Mouse (Mus musculus) limb, embryonic 15.5 days (tissue): ENCODE measurements at regions not wholly inside any gene's neighbourhood (a gene's known extent, or its start where the extent isn't known, plus 50 kb on each side); places are given as distances from the start of the nearest gene placed in this dataset.

Source experiments
- ATAC-seq: fragments of 200-750 bp; cut with Nextera tagmentation; 2 replicates; pipeline ENCODE4 v1.8.0; 2017; ENCODE audit warnings: low read depth, moderate TSS enrichment; ENCODE audit not compliant: insufficient number of reproducible peaks, low FRiP score, low TSS enrichment
- H3K27ac ChIP-seq: fragments of 300-500 bp; sonication (generic); 2 replicates; pipeline ENCODE4 v1.5.1; 2015; ENCODE audit warnings: moderate library complexity, mild to moderate bottlenecking, inconsistent platforms
- H3K27me3 ChIP-seq: fragments of 300-500 bp; sonication (generic); 2 replicates; pipeline ENCODE4 v1.6.1; 2015; ENCODE audit warnings: inconsistent platforms
- H3K36me3 ChIP-seq: fragments of 300-500 bp; sonication (generic); 2 replicates; pipeline ENCODE4 v1.6.1; 2015; ENCODE audit warnings: inconsistent platforms
- H3K4me1 ChIP-seq: fragments of 300-500 bp; sonication (generic); 2 replicates; pipeline ENCODE4 v1.6.1; 2015; ENCODE audit warnings: inconsistent platforms
- H3K4me2 ChIP-seq: fragments of 300-500 bp; sonication (generic); 2 replicates; pipeline ENCODE4 v1.6.1; 2015; ENCODE audit warnings: mild to moderate bottlenecking, inconsistent platforms
- H3K4me3 ChIP-seq: fragments of 300-500 bp; sonication (generic); 2 replicates; pipeline ENCODE4 v1.5.1; 2015; ENCODE audit warnings: mild to moderate bottlenecking, inconsistent platforms
- H3K9ac ChIP-seq: fragments of 300-500 bp; sonication (generic); 2 replicates; pipeline ENCODE4 v1.6.1; 2015; ENCODE audit warnings: inconsistent platforms
- H3K9me3 ChIP-seq: fragments of 300-500 bp; sonication (generic); 2 replicates; pipeline ENCODE4 v1.6.1; 2016; ENCODE audit warnings: inconsistent platforms
- WGBS: fragments of 180-500 bp; shearing (Covaris S2); methylation state at CpG from one replicate; pipeline ENCODE4 v1.1.7; 2015; 5-methylcytosine and 5-hydroxymethylcytosine counted together

DNA sequence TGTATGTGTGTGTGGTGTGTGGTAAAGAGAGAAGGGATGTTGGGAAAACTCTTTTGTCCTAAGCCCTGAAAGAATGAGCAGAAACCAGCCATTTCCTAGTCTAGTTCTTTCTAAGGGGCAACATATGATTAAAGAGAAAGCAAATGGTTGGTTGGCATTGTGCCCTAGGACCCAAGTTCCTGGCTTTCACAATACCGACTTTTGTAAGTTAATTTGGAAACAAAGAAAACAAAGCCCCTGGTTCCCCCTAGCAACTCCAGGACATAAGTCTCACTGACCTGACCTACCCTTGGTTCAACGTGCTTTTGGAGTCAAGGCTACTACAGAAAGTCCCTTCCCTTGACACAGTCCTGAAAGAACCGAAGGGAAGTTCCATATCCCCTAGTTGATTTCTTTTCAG, 220.1 kb upstream of the Ppp2r3a start:
- no peak for ATAC-seq
- WGBS = 71% methylated on average over 3 of the region's 3 CpGs
- Histone ChIP-seq H3K9me3 (no peaks in the 10 kb centered on the region), H3K4me2 (no peak overlapping the region), H3K9ac (no peak overlapping the region), H3K27me3 (no peaks in the 10 kb centered on the region), H3K4me3 (no peak overlapping the region), H3K4me1 (no peaks in the 10 kb centered on the region), H3K27ac (no peak overlapping the region), H3K36me3 (no peaks in the 10 kb centered on the region)

DNA sequence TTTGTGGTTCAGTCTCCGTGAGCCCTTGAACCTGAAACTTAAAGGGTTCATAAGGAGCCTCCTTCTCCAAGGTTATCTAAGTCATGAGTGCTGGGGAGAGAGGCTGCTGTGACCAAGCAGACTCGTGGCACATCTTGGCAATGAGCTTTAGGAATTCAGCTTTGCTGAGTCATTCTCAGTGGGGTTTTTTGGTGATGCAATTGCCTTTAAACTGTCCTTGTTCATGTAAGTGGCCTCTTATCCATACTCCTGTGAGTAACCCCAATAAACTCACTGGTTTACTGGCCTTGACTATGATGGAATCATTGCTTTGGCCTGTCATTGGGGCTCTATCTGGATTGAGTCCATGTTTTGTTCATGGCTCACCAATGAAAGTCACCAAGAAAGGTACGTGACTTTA, 218.2 kb upstream of the Ppp2r3a start:
- Histone ChIP-seq H3K27me3 (no peaks in the 10 kb centered on the region), H3K9ac (no peak overlapping the region), H3K36me3 (no peaks in the 10 kb centered on the region), H3K4me1 (no peaks in the 10 kb centered on the region), H3K4me2 (no peak overlapping the region), H3K27ac (no peak overlapping the region), H3K9me3 (no peaks in the 10 kb centered on the region), H3K4me3 (no peak overlapping the region)
- WGBS = 82% methylated on average over 3 of the region's 3 CpGs
- no peak for ATAC-seq

DNA sequence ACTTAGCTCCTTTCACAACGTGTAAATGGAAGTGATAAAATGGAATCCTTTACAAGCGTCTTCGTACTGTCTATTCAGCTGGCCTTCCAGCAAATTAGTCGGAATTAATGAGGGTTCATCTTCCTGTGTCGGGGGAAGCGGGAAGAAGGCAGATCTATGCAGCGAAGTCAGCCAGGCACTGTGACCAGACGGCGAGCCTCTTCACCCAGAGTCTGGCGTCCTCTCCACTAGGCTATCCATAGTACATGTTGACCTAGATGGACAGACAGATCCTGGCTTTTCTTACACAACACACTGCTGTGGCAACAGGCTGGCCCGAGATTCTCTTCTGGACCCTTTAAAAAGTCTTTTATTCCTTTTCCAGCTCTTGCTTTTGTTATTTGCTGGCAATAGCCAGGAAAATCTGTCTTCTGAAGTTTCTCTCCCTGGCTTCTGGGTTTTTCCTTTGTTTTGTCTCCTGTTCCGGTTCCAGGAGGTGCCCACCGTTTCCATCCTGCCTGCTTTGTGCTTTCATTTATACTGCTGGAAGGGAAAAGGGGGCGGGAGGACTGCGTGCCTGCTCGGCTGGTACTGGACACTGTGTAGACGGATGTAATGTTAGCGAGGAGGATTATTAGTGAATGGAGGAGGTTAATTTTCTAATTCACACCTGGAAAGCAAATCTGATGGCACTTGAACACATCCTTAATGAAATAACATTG, 213.3 kb upstream of the Ppp2r3a start:
- H3K27me3 ChIP-seq = no peaks in the 10 kb centered on the region
- H3K4me1 ChIP-seq = no peaks in the 10 kb centered on the region
- 55% methylated on average over 18 of the region's 18 CpGs for WGBS
- H3K27ac ChIP-seq = no peak overlapping the region
- no peak overlapping the region for H3K4me2 ChIP-seq
- H3K36me3 ChIP-seq = no peaks in the 10 kb centered on the region
- no peak overlapping the region for H3K9ac ChIP-seq
- no peaks in the 10 kb centered on the region for H3K9me3 ChIP-seq
- no peak overlapping the region for H3K4me3 ChIP-seq
- ATAC-seq = no peak

DNA sequence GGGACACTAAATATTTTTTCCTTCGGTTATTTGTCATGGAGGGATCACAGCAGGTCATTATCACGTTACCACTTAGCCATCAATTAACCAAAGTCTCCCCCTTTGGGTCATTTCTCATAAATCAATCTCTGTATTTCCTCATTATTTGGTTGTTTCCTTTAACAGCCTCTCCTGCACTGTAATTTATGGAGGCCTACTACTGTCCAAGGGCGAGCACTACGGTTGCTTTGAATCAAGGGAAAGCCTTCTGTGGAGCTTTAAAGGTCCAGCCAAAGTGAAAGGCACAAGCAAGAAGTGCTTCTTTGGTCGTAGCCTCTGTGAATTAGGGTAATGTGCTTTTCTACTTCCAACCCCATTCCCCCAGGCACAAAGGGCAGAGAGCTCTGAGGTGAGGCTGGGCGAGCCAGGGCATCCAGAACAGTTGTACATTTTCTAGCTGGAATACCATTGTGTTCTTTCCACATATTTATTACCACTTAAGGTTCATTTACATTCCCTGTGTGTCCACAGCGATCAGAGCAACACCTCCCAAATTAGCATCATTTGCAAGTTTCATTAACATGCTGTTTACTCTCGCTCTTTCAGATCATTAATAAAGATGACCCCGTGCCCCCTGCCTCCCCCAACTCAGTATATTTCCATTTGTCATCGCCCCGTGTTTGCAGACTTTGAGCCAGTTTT, 207.5 kb upstream of the Ppp2r3a start:
- H3K36me3 ChIP-seq = no peaks in the 10 kb centered on the region
- H3K4me1 ChIP-seq = no peaks in the 10 kb centered on the region
- H3K27me3 ChIP-seq = no peaks in the 10 kb centered on the region
- no peak for ATAC-seq
- WGBS = 41% methylated on average over 11 of the region's 11 CpGs
- no peaks in the 10 kb centered on the region for H3K9me3 ChIP-seq
- no peak overlapping the region for H3K4me3 ChIP-seq
- H3K9ac ChIP-seq = no peak overlapping the region
- no peak overlapping the region for H3K4me2 ChIP-seq
- H3K27ac ChIP-seq = no peak overlapping the region

DNA sequence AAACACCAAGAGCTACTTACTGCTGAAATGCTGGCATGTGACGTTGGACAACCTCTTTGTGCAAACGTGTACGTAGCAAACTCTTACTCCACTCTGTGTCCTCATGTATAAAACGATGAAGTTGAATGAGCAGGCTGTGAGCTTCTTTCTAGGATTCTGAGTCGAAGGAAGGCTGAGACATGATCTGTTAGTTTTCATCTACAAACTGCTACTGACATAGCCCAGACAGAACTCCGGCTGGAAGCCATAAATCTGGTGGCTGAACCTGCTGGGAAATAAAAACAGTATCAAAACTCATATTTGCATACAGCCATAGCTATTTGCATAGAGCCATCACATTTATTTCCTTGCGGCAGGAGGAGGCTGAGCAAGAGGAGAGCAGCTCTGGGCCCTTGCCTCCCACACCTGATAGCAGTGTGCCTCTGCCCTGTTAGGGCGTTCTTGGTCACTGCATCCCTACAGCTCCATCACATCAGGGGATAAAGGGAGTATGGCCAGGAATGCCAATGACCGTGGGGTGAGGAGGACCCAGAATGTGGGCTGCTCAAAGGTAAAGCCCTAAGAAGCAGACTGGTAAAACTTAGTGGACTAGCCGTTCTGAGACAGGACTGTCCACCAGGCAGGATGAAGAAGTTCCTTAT, 206.8 kb upstream of the Ppp2r3a start:
- no peaks in the 10 kb centered on the region for H3K27me3 ChIP-seq
- H3K9ac ChIP-seq = no peak overlapping the region
- H3K27ac ChIP-seq = no peak overlapping the region
- no peak overlapping the region for H3K4me2 ChIP-seq
- H3K9me3 ChIP-seq = no peaks in the 10 kb centered on the region
- no peak for ATAC-seq
- no peaks in the 10 kb centered on the region for H3K36me3 ChIP-seq
- H3K4me1 ChIP-seq = no peaks in the 10 kb centered on the region
- WGBS = 48% methylated on average over 10 of the region's 10 CpGs
- no peak overlapping the region for H3K4me3 ChIP-seq

DNA sequence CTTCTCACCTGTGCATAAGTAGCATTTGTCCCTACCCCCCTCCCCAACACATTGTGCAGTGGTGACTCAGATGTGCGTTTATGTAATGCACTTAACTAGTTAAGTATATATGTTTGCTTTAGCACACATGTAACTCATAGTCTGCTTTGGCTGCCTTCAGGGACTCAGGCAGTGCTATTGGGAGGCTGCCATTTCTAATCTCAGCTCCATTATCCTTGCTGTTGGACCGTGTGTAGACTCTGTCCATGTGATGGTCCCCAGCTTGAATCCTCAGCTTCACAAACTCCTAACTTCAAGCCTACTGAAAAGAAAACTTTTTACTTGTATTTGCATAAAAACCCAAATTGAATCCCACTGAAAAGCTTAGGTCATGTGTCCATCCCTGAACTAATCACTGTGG, 194.7 kb upstream of the Ppp2r3a start:
- Histone ChIP-seq H3K4me3 (no peak overlapping the region), H3K9ac (no peak overlapping the region), H3K36me3 (no peaks in the 10 kb centered on the region), H3K27ac (no peak overlapping the region), H3K27me3 (no peaks in the 10 kb centered on the region), H3K4me1 (no peaks in the 10 kb centered on the region), H3K9me3 (no peaks in the 10 kb centered on the region), H3K4me2 (no peak overlapping the region)
- ATAC-seq = no peak
- 57% methylated on average over 2 of the region's 2 CpGs for WGBS

DNA sequence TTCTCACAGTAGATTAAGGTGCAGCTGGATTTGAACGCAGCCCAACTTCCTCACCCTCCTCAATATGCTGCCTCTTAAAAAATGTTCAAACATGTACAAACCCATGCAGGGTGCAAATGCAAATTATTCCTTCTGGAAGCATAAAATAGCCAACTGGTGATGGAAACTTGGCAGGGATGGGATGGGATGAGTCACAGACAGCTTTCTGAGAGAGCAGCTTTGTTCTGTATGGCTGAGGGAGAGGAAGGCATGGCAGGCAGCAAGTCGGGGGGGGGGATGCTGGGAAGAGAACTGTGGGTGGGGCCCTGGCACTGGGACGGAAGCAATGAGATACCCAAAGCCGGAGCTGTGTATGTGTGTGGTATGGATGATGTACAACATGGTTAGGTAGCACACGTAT, 194.2 kb upstream of the Ppp2r3a start:
- Histone ChIP-seq H3K4me2 (no peak overlapping the region), H3K27ac (no peak overlapping the region), H3K9ac (no peak overlapping the region), H3K9me3 (no peaks in the 10 kb centered on the region), H3K36me3 (no peaks in the 10 kb centered on the region), H3K4me1 (no peaks in the 10 kb centered on the region), H3K27me3 (no peaks in the 10 kb centered on the region), H3K4me3 (no peak overlapping the region)
- WGBS = 65% methylated on average over 5 of the region's 5 CpGs
- no peak for ATAC-seq

DNA sequence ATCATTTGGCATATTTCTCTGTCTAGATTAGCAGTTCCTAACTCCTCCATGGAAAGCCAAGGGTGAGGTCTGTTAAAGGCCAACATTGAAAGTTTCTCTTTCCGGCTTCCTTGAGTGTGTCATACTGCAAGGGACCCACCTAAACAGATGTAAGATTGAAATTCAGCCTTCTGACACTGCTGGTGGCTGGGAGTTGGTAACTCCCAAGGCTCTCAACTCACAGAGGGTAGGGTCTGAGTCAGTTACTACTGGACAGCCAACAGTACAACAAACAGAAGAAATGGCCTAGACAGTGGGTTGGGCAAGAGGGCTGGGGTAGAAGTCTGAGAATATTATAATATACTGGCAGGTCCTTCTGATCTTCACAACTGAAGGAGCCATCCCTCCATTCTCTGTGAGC, 193.7 kb upstream of the Ppp2r3a start:
- Histone ChIP-seq H3K9me3 (no peaks in the 10 kb centered on the region), H3K4me3 (no peak overlapping the region), H3K27ac (no peak overlapping the region), H3K4me2 (no peak overlapping the region), H3K27me3 (no peaks in the 10 kb centered on the region), H3K4me1 (no peaks in the 10 kb centered on the region), H3K36me3 (no peaks in the 10 kb centered on the region), H3K9ac (no peak overlapping the region)
- WGBS = 88% methylated on average over 1 of the region's 1 CpGs
- ATAC-seq = no peak

DNA sequence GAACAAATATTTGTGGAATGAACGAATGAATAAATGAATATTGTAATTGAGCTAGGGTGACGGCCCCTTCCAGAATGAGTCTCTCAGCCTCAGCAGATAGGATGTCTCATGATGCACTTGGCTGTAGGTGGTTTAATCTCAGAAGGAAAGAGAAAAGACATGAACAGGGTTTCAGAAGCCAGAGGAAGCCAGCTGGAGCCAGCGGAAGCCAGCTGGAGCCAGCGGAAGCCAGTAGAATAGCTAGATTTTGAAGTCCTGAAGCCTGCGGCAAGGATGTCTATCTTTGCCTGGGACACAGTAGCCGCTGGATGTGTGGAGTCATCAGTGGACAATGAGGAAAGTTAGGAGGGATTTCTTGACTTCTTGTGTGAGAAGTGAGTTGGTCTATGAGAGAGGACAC, 188.3 kb upstream of the Ppp2r3a start:
- no peaks in the 10 kb centered on the region for H3K9me3 ChIP-seq
- H3K27ac ChIP-seq = no peak overlapping the region
- no peak overlapping the region for H3K4me2 ChIP-seq
- no peaks in the 10 kb centered on the region for H3K27me3 ChIP-seq
- H3K9ac ChIP-seq = no peak overlapping the region
- H3K36me3 ChIP-seq = no peaks in the 10 kb centered on the region
- no peaks in the 10 kb centered on the region for H3K4me1 ChIP-seq
- H3K4me3 ChIP-seq = no peak overlapping the region
- WGBS = 87% methylated on average over 6 of the region's 6 CpGs
- ATAC-seq = no peak

DNA sequence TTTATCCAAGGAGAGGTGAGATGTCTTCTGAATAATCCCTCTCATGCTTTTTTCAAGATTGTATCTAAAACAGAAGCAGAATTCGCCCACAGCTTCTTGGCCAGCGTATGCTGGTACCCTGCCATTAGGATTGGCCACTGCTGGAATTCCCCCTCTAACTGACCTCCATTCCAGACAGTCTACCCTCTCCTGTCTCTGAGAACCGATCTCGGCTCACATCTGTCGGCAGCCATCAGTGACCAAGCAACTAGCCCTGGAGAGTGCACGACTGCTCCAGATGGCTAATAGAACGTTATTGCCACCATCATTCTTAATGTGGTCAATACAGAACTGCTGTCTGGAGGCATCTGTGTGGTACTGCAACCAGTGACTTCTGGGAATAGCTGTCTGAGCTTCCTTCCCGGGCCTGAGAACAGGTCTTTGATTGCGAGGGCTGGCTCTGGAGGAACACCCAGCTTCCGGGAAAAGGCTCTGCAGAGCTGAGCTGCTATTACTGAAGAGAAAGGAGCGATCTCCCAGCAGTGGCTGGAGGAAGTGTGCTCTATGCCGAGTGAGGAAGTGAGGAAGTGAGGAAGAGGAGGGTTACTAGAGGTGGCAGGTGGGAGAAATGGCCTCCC, 187.1 kb upstream of the Ppp2r3a start:
- no peak overlapping the region for H3K9ac ChIP-seq
- no peak overlapping the region for H3K4me3 ChIP-seq
- WGBS = 47% methylated on average over 12 of the region's 12 CpGs
- H3K4me2 ChIP-seq = no peak overlapping the region
- no peak for ATAC-seq
- H3K4me1 ChIP-seq = no peaks in the 10 kb centered on the region
- no peaks in the 10 kb centered on the region for H3K27me3 ChIP-seq
- no peaks in the 10 kb centered on the region for H3K36me3 ChIP-seq
- H3K9me3 ChIP-seq = no peaks in the 10 kb centered on the region
- H3K27ac ChIP-seq = no peak overlapping the region

DNA sequence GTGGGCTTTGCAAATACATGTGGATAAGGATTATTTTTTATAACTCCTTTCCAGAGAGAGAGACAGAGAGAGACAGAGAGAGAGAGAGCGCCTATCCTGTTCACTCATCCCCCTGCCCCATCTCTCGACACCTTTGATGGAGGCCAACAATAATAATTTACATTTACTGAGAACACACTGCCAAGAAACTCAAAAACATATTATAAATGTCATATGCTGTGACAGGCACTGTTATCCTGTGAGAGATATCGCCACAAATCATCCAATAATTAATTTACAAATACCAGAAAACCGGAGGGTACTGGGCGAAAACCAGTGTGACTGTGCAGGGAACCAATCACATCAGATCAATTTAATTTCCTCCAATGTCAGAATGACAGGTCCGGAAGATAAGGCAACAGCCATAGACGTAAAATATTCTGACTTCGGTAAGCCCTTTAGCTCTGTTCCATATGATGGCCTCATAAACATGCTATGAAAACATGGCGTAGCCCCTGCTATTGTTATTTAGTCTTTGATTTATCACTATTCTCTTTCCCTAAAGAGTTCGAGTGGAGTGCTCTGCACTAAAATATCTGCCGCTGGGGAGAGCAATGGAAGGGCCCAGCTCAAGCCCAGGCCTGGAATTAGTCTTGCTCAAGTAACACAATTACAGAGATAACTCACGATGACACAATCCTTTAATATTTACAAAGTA, 173.5 kb upstream of the Ppp2r3a start:
- no peak for ATAC-seq

DNA sequence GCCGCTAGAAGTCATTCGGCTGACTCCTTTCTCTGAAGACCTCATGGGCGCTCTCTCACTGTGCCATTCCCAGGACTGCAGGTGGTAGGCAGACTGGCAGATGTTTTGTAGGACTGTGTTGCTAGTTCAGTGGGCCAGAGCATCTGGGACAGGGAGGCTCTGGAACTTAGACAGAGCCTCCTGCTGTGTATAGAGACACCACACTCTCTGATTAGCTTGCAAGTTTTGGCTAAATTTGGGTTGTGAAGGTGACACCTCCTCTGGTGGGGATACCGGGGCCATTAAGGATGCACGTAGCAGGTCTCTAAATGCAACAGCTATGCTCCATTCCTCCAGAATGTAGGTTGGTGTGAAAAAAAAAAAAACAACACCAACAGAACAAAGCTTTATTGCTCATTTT, 171.4 kb upstream of the Ppp2r3a start:
- no peaks in the 10 kb centered on the region for H3K9me3 ChIP-seq
- no peak overlapping the region for H3K9ac ChIP-seq
- ATAC-seq = no peak
- H3K36me3 ChIP-seq = no peaks in the 10 kb centered on the region
- H3K4me2 ChIP-seq = no peak overlapping the region
- no peak overlapping the region for H3K27ac ChIP-seq
- H3K4me3 ChIP-seq = no peak overlapping the region
- 42% methylated on average over 5 of the region's 5 CpGs for WGBS
- H3K4me1 ChIP-seq = peaks cover 5% of the 10 kb centered on the region; the same call in 1 of the 2 replicates
- no peaks in the 10 kb centered on the region for H3K27me3 ChIP-seq

More for the DNA sequence above, 173.5 kb upstream of the Ppp2r3a start:
- H3K4me3 ChIP-seq = no peak overlapping the region
- no peak overlapping the region for H3K4me2 ChIP-seq
- H3K9ac ChIP-seq = no peak overlapping the region
- H3K4me1 ChIP-seq = peaks cover 5% of the 10 kb centered on the region; the same call in 1 of the 2 replicates
- no peaks in the 10 kb centered on the region for H3K27me3 ChIP-seq
- no peaks in the 10 kb centered on the region for H3K9me3 ChIP-seq
- 73% methylated on average over 12 of the region's 12 CpGs for WGBS
- no peaks in the 10 kb centered on the region for H3K36me3 ChIP-seq
- no peak overlapping the region for H3K27ac ChIP-seq
